Mouse (Mus musculus) heart, embryonic 14.5 days (tissue): Measurements from ENCODE around the gene Gm17019. TPM values are rescaled to one million over a fixed set of nuclear protein-coding genes. Genes with fewer than 3 reads are reported as not detected.
"Not testable (repeated sequence)": the region's sequence is repeated elsewhere in the genome, so short reads cannot be mapped to it uniquely, and the experiment has no call there.

Experiments used
- ATAC-seq: fragments of 200-750 bp; cut with Nextera tagmentation; 2 replicates; pipeline ENCODE4 v1.8.0; 2017; ENCODE audit warnings: low read depth, moderate TSS enrichment; ENCODE audit not compliant: insufficient number of reproducible peaks, insufficient read depth, low FRiP score
- H3K27ac ChIP-seq, 2 experiments: fragments of 200-500 bp in 1 of 2; fragments of 300-500 bp in 1 of 2; sonication (generic) in 1 of 2; replicated peaks in 1 of 2; 2 replicates each; pipeline ENCODE4 v1.5.1; 2012 to 2014; ENCODE audit warnings: low read depth in 2 of 2, low read length in 2 of 2, control low read depth in 1 of 2, mild to moderate bottlenecking in 1 of 2, mixed read lengths in 1 of 2; ENCODE audit not compliant: control insufficient read depth in 1 of 2, insufficient read depth in 1 of 2
- H3K27me3 ChIP-seq: fragments of 300-500 bp; sonication (generic); 2 replicates; pipeline ENCODE4 v1.6.1; 2014; ENCODE audit warnings: mild to moderate bottlenecking, low read length, control low read depth; ENCODE audit not compliant: control insufficient read depth, insufficient read depth
- H3K36me3 ChIP-seq: fragments of 300-500 bp; sonication (generic); 2 replicates; pipeline ENCODE4 v1.6.1; 2014; ENCODE audit warnings: mild to moderate bottlenecking, control low read depth, low read length, mixed read lengths; ENCODE audit not compliant: control insufficient read depth, insufficient read depth
- H3K4me1 ChIP-seq, 2 experiments: fragments of 200-500 bp in 1 of 2; fragments of 300-500 bp in 1 of 2; sonication (generic) in 1 of 2; 2 replicates each; pipeline ENCODE4 v1.6.1; 2012 to 2014; ENCODE audit warnings: low read length in 2 of 2, control low read depth in 1 of 2, mixed read lengths in 1 of 2; ENCODE audit not compliant: control insufficient read depth in 2 of 2, insufficient read depth in 2 of 2
- H3K4me2 ChIP-seq: fragments of 300-500 bp; sonication (generic); 2 replicates; pipeline ENCODE4 v1.6.1; 2014; ENCODE audit warnings: mild to moderate bottlenecking, low read length
- H3K4me3 ChIP-seq, 2 experiments: fragments of 200-500 bp in 1 of 2; fragments of 300-500 bp in 1 of 2; sonication (generic) in 1 of 2; 2 replicates each; pipeline ENCODE4 v1.5.1; 2012 to 2014; ENCODE audit warnings: low read length in 2 of 2, mild to moderate bottlenecking in 2 of 2, control low read depth in 1 of 2, low read depth in 1 of 2, moderate library complexity in 1 of 2; ENCODE audit not compliant: control insufficient read depth in 1 of 2, insufficient read depth in 1 of 2
- H3K9ac ChIP-seq: fragments of 300-500 bp; sonication (generic); 2 replicates; pipeline ENCODE4 v1.6.1; 2014; ENCODE audit warnings: mild to moderate bottlenecking, low read length
- H3K9me3 ChIP-seq: fragments of 300-500 bp; sonication (generic); 2 replicates; pipeline ENCODE4 v1.6.1; 2016; ENCODE audit warnings: low read length, control low read depth; ENCODE audit not compliant: control insufficient read depth
- WGBS: fragments of 180-500 bp; shearing (Covaris S2); extraction: QIAGEN DNeasy Blood & Tissue Kit; methylation state at CpG from one replicate; pipeline ENCODE4 v1.1.7; 2014; 5-methylcytosine and 5-hydroxymethylcytosine counted together
- polyA plus RNA-seq: library from polyadenylated mRNA; unstranded; fragments of >200 nt; fragmentation: Nextera tagmentation; extraction: Ambion mirVana; gene quantifications from 2 replicates; pipeline ENCODE4 v1.2.1, GENCODE M21; 2014

Gm17019 gene
- polyA plus RNA-seq, result not detected in 2 replicates

DNA sequence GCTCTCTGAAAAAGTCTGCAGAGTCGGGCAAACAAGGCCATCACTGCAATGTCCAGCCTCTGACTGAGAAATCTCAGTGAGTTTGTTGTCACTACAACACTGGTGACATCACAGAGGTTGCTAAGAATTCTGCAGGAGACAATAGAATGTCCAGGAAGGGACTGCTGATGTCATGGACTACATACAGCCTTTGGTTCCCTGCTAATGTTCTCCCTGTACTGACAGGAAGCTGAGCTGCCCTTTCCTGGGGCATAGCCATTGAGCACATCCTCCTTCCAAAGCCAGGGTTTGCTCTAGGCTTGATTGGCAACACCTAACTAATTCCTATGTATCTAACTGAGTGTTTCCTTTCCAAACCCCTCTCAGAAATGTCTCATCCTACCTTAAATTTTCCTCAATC is at the start of gene Gm17019:
Gm17019 (minus strand) TSS at position 101 of the 400 bp plus-strand sequence.
- not testable (repeated sequence) for H3K4me1 ChIP-seq, H3K27ac ChIP-seq, H3K4me2 ChIP-seq, H3K9ac ChIP-seq, H3K27me3 ChIP-seq, H3K36me3 ChIP-seq, H3K9me3 ChIP-seq, ATAC-seq, H3K4me3 ChIP-seq
- WGBS, result 34% methylated on average over 1 of the region's 1 CpGs

GRCm38 (mm10) chr5:15062385-15062715 is 29.6 kb upstream of the Gm17019 start:
- H3K4me2 ChIP-seq, H3K4me1 ChIP-seq, H3K9ac ChIP-seq, H3K27ac ChIP-seq, ATAC-seq, H3K27me3 ChIP-seq, H3K4me3 ChIP-seq, H3K36me3 ChIP-seq: not testable (repeated sequence)
- peaks cover 13% of the 10 kb centered on the region for H3K9me3 ChIP-seq
- 83% methylated on average over 1 of the region's 1 CpGs for WGBS

DNA sequence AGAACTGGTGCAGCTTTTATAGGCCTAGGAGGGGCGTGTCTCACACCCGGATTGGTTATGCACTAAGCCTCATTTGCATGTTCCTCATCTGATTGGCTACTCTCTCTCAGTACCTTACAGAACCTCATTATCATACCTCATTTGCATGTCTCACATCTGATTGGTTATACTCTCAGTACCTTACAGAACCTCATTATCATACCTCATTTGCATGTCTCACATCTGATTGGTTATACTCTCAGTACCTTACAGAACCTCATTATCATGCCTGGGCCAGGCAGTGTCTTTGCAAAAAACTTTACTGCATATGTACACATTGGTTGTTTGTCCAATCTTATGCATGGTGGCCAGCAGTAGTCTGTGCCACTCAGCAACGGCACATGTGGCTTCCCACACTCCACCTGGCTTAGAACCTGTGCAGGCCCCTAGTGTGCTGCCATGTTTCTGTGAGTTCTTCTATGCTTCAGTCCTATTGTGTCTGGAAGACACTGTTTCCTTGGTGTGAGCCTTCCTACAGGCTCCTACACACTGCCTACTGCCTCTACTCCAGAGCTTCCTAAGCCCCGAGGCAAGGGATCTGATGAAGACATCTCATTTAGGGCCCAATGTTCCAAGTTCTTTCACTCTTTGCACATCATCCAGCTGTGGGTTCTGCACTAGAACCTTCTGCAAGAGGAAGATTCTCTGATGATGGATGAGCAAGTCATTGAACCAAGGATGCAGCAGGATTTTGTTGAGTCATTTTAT is 29.0 kb upstream of the Gm17019 start:
- H3K9ac ChIP-seq, H3K36me3 ChIP-seq, H3K27ac ChIP-seq, H3K4me3 ChIP-seq, H3K27me3 ChIP-seq, H3K4me1 ChIP-seq, H3K4me2 ChIP-seq: not testable (repeated sequence)
- 79% methylated on average over 4 of the region's 4 CpGs for WGBS
- H3K9me3 ChIP-seq, result peaks cover 13% of the 10 kb centered on the region
- ATAC-seq, result peak; percentile 85

GRCm38 (mm10) chr5:15054151-15055025 is 21.6 kb upstream of the Gm17019 start:
- peaks cover 13% of the 10 kb centered on the region for H3K9me3 ChIP-seq
- 69% methylated on average over 10 of the region's 10 CpGs for WGBS
- H3K27ac ChIP-seq, H3K4me2 ChIP-seq, H3K4me1 ChIP-seq, H3K36me3 ChIP-seq, H3K9ac ChIP-seq, ATAC-seq, H3K27me3 ChIP-seq, H3K4me3 ChIP-seq: not testable (repeated sequence)

GRCm38 (mm10) chr5:15053606-15053962 is 20.8 kb upstream of the Gm17019 start:
- H3K27ac ChIP-seq, H3K9ac ChIP-seq, H3K36me3 ChIP-seq, H3K4me2 ChIP-seq, H3K4me1 ChIP-seq, H3K27me3 ChIP-seq, H3K4me3 ChIP-seq: not testable (repeated sequence)
- 76% methylated on average over 7 of the region's 8 CpGs for WGBS
- peaks cover 13% of the 10 kb centered on the region for H3K9me3 ChIP-seq
- ATAC-seq, result peak; percentile 39; the same call in 1 of the 2 replicates

DNA sequence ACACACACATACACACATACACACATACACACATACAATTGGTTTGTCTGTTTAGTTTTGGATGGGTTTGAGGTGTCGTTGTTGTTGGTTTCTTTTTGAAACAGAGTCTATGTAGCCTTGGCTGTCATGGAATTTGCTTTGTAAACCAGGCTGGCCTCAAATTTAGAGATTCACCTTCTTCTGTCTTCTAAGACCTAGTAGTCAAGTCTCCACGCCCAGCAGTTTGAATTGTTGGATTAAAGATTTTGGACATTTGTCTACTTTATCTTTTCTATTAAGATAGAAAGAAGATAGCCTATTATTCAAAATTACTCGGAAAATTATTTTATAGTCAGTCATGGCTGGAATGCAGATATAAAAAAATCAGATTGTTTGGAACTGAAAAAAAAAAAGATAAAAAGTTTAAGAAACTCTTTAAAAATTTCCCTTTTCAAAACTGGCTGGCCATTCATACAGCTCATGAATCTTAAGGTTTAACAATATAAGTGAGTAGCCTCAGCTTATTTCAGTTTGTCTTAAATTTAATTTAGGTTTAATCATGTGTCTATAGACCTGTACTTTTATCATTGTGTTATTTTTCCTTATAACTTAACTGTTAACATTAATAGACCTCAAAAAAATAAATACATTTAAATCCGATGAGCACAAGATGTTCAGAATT is 20.3 kb upstream of the Gm17019 start:
- H3K9ac ChIP-seq, H3K27me3 ChIP-seq, H3K27ac ChIP-seq, H3K36me3 ChIP-seq, H3K4me2 ChIP-seq, H3K4me3 ChIP-seq, H3K4me1 ChIP-seq: not testable (repeated sequence)
- 70% methylated on average over 4 of the region's 4 CpGs for WGBS
- peak; percentile 31; the same call in 1 of the 2 replicates for ATAC-seq
- H3K9me3 ChIP-seq, result peaks cover 13% of the 10 kb centered on the region

DNA sequence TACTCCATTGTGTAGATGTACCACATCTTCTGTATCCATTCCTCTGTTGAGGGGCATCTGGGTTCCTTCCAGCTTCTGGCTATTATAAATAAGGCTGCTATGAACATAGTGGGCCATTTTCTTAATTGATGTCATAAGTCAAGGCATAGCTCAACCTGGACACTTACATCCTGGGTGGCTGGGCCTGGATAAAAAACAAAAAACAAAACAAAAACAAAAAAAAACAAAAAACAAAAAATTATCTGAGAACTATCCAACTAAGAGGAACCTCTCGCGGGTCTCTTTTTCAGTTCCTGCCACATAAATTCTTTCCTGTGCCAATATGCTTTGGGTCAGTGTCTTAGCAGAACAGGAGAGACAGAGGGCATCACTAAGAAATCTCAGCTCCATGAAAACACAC is 18.0 kb upstream of the Gm17019 start:
- peaks cover 13% of the 10 kb centered on the region for H3K9me3 ChIP-seq
- H3K4me1 ChIP-seq, H3K27ac ChIP-seq, H3K4me2 ChIP-seq, H3K36me3 ChIP-seq, H3K27me3 ChIP-seq, ATAC-seq, H3K4me3 ChIP-seq, H3K9ac ChIP-seq: not testable (repeated sequence)
- WGBS, result 77% methylated on average over 2 of the region's 2 CpGs
